Mouse (Mus musculus) left cerebral cortex, adult 9 months (tissue): ENCODE measurements at regions not wholly inside any gene's neighbourhood (a gene's known extent, or its start where the extent isn't known, plus 50 kb on each side); places are given as distances from the start of the nearest gene placed in this dataset.

ENCODE experiments used
- DNase-seq, 2 experiments: peaks; one replicate each; pipeline ENCODE4 v3.0.0; 2022; ENCODE audit warnings: low spot score in 2 of 2

DNA sequence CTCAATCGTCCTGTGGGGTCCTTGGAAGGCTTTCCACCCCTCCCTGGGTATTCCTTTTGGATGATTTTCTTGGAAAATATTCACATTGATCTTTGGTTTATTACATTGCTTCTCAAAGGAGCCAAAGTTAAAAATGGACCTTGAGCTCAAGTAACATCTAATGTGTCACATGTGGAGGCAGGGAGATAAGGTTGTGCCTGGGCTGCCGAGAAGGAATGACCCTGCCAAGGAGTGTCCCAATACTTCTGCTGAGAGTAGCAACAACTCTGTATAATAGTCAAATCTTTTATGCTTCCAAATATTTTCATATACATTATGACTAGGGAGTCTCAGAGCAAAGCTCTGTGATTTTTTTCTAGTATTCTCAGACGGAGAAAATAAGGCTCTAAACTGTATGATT is 113.4 kb upstream of the Nt5c1b start:
- DNase-seq, result no peak

DNA sequence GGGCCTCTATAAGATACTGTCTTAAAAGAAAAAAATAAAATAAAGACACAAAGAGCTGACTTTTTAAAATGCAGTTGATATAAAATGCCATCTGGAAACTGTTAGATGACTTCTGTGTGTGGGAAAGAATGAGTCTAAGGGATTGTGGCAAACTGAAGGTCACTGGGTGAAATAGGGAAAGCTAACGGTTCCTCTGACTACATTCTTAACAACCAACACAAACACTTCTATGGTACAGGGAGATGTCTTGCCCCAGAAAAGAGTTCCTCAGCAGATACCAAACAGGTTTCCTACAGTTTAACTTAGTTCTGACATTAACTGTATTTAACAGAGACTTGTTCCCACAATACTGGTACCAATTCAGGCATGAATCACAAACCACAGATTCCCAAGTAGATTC is 103.6 kb upstream of the Nt5c1b start:
- no peak for DNase-seq

DNA sequence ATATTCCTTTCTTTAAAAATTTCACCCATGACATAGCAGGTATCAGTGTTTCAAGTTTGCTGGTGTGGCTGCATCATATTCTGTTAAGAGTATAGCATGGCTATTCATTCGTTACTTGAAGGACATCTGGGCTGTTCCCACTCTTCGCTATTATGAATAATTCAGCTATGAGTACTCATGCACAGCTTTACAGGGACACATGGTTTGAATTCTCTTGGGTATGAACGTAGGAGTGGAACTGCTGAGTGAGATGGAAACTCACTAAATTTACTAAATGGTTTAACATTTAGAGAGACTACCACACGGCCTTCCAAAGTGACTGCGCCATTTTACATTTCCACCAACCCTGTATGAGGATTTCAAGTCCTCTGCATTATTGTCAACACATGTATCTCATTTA is 97.7 kb upstream of the Nt5c1b start:
- no peak for DNase-seq

DNA sequence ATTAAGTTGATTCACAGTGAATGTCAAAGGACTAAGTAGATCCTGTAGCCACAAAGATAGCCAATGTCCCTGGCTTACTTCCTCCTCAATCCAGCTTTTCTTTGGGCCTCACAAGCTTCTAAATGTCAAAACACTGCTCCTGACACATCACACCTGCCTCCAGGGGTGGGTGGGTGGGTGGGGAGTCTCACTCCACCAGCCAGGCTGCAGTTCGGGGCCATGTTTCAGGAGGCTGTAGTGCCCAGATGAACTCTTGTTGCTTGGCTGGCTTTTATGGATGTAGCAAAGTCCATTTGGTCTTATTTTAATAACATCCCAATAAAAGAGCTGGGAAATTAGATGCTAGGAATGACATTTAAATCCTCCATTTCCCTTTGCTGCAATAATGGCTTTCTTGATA is 94.5 kb upstream of the Nt5c1b start:
- no peak for DNase-seq

DNA sequence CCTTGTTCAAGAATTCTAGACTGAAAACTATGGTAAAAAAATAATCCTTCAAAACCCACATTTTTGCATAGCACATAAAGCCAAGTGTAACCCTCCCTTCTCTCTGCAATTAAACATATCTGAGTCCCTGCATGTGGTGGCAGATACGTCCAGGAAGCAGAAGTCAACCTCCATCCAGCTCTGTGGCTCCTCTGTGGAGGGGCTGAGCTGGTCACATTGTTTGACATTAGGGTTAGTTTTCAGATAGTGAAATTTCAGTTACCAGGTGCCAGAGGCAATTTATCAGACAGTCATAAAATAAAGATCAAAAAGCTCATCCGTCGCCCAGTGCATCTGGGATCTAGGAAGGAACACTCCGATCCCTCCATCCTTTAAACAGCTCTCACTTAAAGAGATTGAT is 77.1 kb upstream of the Nt5c1b start:
- no peak for DNase-seq

DNA sequence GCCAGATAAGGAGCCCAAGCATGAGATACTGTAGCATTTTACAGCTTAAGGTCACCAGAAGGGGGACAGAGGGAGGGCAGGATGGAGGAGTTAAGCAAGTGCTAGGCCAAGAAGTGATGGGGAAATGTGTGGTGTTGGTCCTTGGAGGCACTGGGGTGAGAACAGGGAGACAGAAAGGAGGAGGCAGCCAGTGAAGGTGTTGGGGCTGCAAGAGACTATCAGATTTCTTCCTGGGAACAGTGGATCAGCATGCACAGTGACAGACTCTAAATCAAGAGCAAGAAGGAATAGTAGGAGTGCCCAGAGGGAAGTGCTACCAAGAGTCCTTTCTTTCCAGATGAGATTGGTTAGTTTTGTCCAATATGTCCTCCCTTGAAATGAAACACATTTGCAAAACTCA is 63.8 kb upstream of the Nt5c1b start:
- no peak for DNase-seq
